Mouse (Mus musculus) layer of hippocampus, postnatal 10 days (tissue): ENCODE measurements around the gene Dnah6. TPM values are rescaled to one million over a fixed set of nuclear protein-coding genes. Genes with fewer than 3 reads are reported as not detected.

Experiments
- DNase-seq, 2 experiments: peaks; one replicate each; pipeline ENCODE4 v3.0.0; 2021; ENCODE audit warnings: low spot score in 2 of 2
- total RNA-seq, 2 experiments: library from RNA; stranded (reverse); gene quantifications; 2 replicates each; pipeline ENCODE4 v1.2.3; 2021

The Dnah6 gene
- total RNA-seq, 2 experiments from 2014 or later, result 1.8 to 2.4 TPM

- DNase-seq, result peak; percentile 89 to 91
Measured at GRCm38 (mm10) chr6:73153675-73154074, 67.8 kb downstream of the Dnah6 start.

- DNase-seq, result no peak
Measured at GRCm38 (mm10) chr6:73143403-73143802, 78.0 kb downstream of the Dnah6 start.

GRCm38 (mm10) chr6:73142776-73143175, 78.7 kb downstream of the Dnah6 start:
- DNase-seq, result no peak

- DNase-seq, result no peak
Measured at GRCm38 (mm10) chr6:73140836-73141235, 80.6 kb downstream of the Dnah6 start.

GRCm38 (mm10) chr6:73132784-73133183, 88.7 kb downstream of the Dnah6 start:
- no peak for DNase-seq

- no peak for DNase-seq
Measured at GRCm38 (mm10) chr6:73127594-73127993, 93.9 kb downstream of the Dnah6 start.

- no peak for DNase-seq
Measured at GRCm38 (mm10) chr6:73120348-73120747, 101.1 kb downstream of the Dnah6 start.

GRCm38 (mm10) chr6:73113898-73114297, 107.6 kb downstream of the Dnah6 start:
- no peak for DNase-seq

- DNase-seq, result no peak
Measured at GRCm38 (mm10) chr6:73113365-73113764, 108.1 kb downstream of the Dnah6 start.

- DNase-seq, result no peak
Measured at GRCm38 (mm10) chr6:73093133-73093532, 128.3 kb downstream of the Dnah6 start.

- DNase-seq, result no peak
Measured at GRCm38 (mm10) chr6:73090836-73091235, 130.6 kb downstream of the Dnah6 start.

GRCm38 (mm10) chr6:73082571-73082970, 138.9 kb downstream of the Dnah6 start:
- no peak for DNase-seq

- no peak for DNase-seq
Measured at GRCm38 (mm10) chr6:73072093-73072786, 149.2 kb downstream of the Dnah6 start.

GRCm38 (mm10) chr6:73071214-73071613, 150.2 kb downstream of the Dnah6 start:
- no peak for DNase-seq

- no peak for DNase-seq
Measured at GRCm38 (mm10) chr6:73070663-73071062, 150.8 kb downstream of the Dnah6 start.

- DNase-seq, result no peak
Measured at GRCm38 (mm10) chr6:73064551-73064950, 156.9 kb downstream of the Dnah6 start.

GRCm38 (mm10) chr6:73059596-73060121, 161.8 kb downstream of the Dnah6 start:
- DNase-seq, result no peak

- no peak for DNase-seq
Measured at GRCm38 (mm10) chr6:73059162-73059561, 162.3 kb downstream of the Dnah6 start.

- DNase-seq, result no peak
Measured at GRCm38 (mm10) chr6:73055347-73055746, 166.1 kb downstream of the Dnah6 start.

- no peak for DNase-seq
Measured at GRCm38 (mm10) chr6:73054807-73055206, 166.6 kb downstream of the Dnah6 start.

- DNase-seq, result no peak
Measured at GRCm38 (mm10) chr6:73053526-73053925, 167.9 kb downstream of the Dnah6 start.

GRCm38 (mm10) chr6:73047259-73047658, 174.2 kb downstream of the Dnah6 start:
- no peak for DNase-seq

GRCm38 (mm10) chr6:73045944-73046343, 175.5 kb downstream of the Dnah6 start:
- DNase-seq, result no peak
